Mouse (Mus musculus) kidney, adult 2 months (tissue): ENCODE results near the gene Slc4a3.

ENCODE experiments used
- CTCF ChIP-seq: fragments of 200-500 bp; conservative IDR thresholded peaks from 2 replicates; pipeline ENCODE4 v1.5.1; 2011; ENCODE audit warnings: low read depth, mild to moderate bottlenecking, control low read depth, low read length, moderate library complexity, mixed read lengths; ENCODE audit not compliant: insufficient read depth, insufficient read length
- POLR2A ChIP-seq: fragments of 200-500 bp; IDR thresholded peaks from one replicate; pipeline ENCODE4 v1.6.1; 2011; ENCODE audit warnings: low read depth, low read length, control low read depth

DNA sequence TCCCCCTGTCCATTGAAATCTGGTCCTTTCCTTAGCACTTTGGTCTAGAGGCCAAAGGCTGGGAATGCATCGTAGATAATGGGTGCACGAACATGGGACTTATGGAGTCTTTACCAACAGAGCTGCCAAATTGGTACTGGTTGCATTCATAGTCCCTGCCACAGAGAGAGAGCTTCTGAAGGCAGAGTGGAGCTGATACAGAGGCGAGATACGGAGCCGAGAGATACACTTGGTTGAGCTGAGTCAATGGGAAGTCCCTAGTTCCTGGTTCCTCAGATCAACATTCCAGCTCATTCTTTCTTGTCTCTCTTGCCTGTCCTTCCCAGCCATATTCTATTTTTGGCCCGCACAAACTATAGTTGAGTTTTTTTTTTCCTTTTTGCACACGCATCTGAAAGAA is 27.6 kb downstream of the Slc4a3 start:
- TF ChIP-seq CTCF (no peak), POLR2A (no peak)
